Mouse (Mus musculus) myocyte (in vitro differentiated cells): ENCODE measurements around the gene Ift43. TPM values are rescaled to one million over a fixed set of nuclear protein-coding genes. Genes with fewer than 3 reads are reported as not detected.

Experiments used
- H3K27me3 ChIP-seq: one replicate; pipeline ENCODE4 v1.6.1; 2011; ENCODE audit not compliant: control insufficient read depth, insufficient read depth, insufficient read length
- H3K36me3 ChIP-seq: one replicate; pipeline ENCODE4 v1.6.1; 2011; ENCODE audit not compliant: control insufficient read depth, insufficient read depth
- H3K4me2 ChIP-seq: one replicate; pipeline ENCODE4 v1.6.1; 2011; ENCODE audit warnings: low read depth, control low read depth
- H3K4me3 ChIP-seq: one replicate; pipeline ENCODE4 v1.5.1; 2011; ENCODE audit warnings: mild to moderate bottlenecking, control low read depth, moderate library complexity
- H3K79me2 ChIP-seq: one replicate; pipeline ENCODE4 v1.6.1; 2011; ENCODE audit not compliant: control insufficient read depth, insufficient read depth
- H3ac ChIP-seq: one replicate; pipeline ENCODE4 v1.6.1; 2011; ENCODE audit not compliant: control insufficient read depth, insufficient read length
- CEBPB ChIP-seq: IDR thresholded peaks from 2 replicates; pipeline ENCODE4 v1.6.1; 2011; ENCODE audit warnings: mild to moderate bottlenecking, moderate library complexity; ENCODE audit not compliant: poor library complexity, insufficient read depth, severe bottlenecking
- E2F4 ChIP-seq: IDR thresholded peaks from one replicate; pipeline ENCODE4 v1.6.1; 2011; ENCODE audit warnings: mild to moderate bottlenecking, control low read depth, moderate library complexity; ENCODE audit not compliant: insufficient read depth
- MAX ChIP-seq: IDR thresholded peaks from one replicate; pipeline ENCODE4 v1.6.1; 2011; ENCODE audit warnings: low read depth, mild to moderate bottlenecking, control low read depth
- MYOD1 ChIP-seq, 3 experiments: IDR thresholded peaks; one replicate each; pipeline ENCODE4 v1.6.1; 2011; ENCODE audit warnings: control low read depth in 2 of 3, low read depth in 2 of 3, mild to moderate bottlenecking in 2 of 3, moderate library complexity in 1 of 3; ENCODE audit not compliant: insufficient read length in 2 of 3, control insufficient read depth in 1 of 3
- MYOG ChIP-seq, 3 experiments: IDR thresholded peaks; one replicate each; pipeline ENCODE4 v1.6.1; 2011; ENCODE audit warnings: control low read depth in 2 of 3, low read depth in 2 of 3, mild to moderate bottlenecking in 2 of 3; ENCODE audit not compliant: insufficient read length in 2 of 3, control insufficient read depth in 1 of 3, insufficient read depth in 1 of 3
- POLR2A ChIP-seq: IDR thresholded peaks from one replicate; pipeline ENCODE4 v1.6.1; 2011; ENCODE audit warnings: low read depth, mild to moderate bottlenecking, control low read depth, moderate library complexity; ENCODE audit not compliant: insufficient read length
- POLR2AphosphoS2 ChIP-seq: IDR thresholded peaks from one replicate; pipeline ENCODE4 v1.6.1; 2011; ENCODE audit warnings: low read depth, control low read depth; ENCODE audit not compliant: insufficient read length
- REST ChIP-seq: IDR thresholded peaks from one replicate; pipeline ENCODE4 v1.6.1; 2011; ENCODE audit warnings: mild to moderate bottlenecking, control low read depth, moderate library complexity; ENCODE audit not compliant: insufficient read depth, insufficient read length
- SRF ChIP-seq: IDR thresholded peaks from one replicate; pipeline ENCODE4 v1.6.1; 2011; ENCODE audit warnings: low read depth; ENCODE audit not compliant: control insufficient read depth, insufficient read length
- TCF12 ChIP-seq: IDR thresholded peaks from one replicate; pipeline ENCODE4 v1.6.1; 2011; ENCODE audit warnings: mild to moderate bottlenecking, control low read depth; ENCODE audit not compliant: poor library complexity, insufficient read depth, severe bottlenecking
- TCF3 ChIP-seq: IDR thresholded peaks from one replicate; pipeline ENCODE4 v1.6.1; 2011; ENCODE audit warnings: low read depth, control low read depth; ENCODE audit not compliant: insufficient read length
- USF1 ChIP-seq: IDR thresholded peaks from one replicate; pipeline ENCODE4 v1.6.1; 2011; ENCODE audit warnings: low read depth, mild to moderate bottlenecking, control low read depth, moderate library complexity
- polyA plus RNA-seq: library from polyadenylated mRNA; unstranded; fragments of >200 nt; fragmentation: generic; extraction: Trizol; gene quantifications from one replicate; pipeline ENCODE4 v1.2.1, GENCODE M21; 2012; ENCODE audit warnings: missing spikeins

Gene Ift43
- polyA plus RNA-seq, 1 experiment, result 93.4 TPM

GRCm38 (mm10) chr12:86174369-86174768, 92.0 kb downstream of the Ift43 start:
- TF ChIP-seq MAX (no peak), MYOG (IDR thresholded peaks at IDR 0.05; ENCODE audit: control insufficient read depth in 1 of 3, insufficient read depth in 1 of 3, insufficient read length in 2 of 3, low read depth in 2 of 3) (no peak), USF1 (no peak), SRF (no peak), TCF12 (no peak), E2F4 (no peak), TCF3 (no peak), MYOD1 (IDR thresholded peaks at IDR 0.05; ENCODE audit: control insufficient read depth in 1 of 3, insufficient read length in 2 of 3, low read depth in 2 of 3) (no peak), CEBPB (no peak), POLR2A (no peak)
- H3ac ChIP-seq, result no peak overlapping the region
- H3K4me2 ChIP-seq, result no peak overlapping the region
- H3K4me3 ChIP-seq, result no peak overlapping the region
- no peaks in the 10 kb centered on the region for H3K79me2 ChIP-seq
- no peaks in the 10 kb centered on the region for H3K36me3 ChIP-seq
- H3K27me3 ChIP-seq, result peaks cover 36% of the 10 kb centered on the region

- H3ac ChIP-seq, result no peak overlapping the region
- TF ChIP-seq POLR2A (no peak), MYOG (IDR thresholded peaks at IDR 0.05; ENCODE audit: control insufficient read depth in 1 of 3, insufficient read depth in 1 of 3, insufficient read length in 2 of 3, low read depth in 2 of 3) (no peak), SRF (no peak), MAX (no peak), TCF3 (no peak), TCF12 (no peak), POLR2AphosphoS2 (no peak), USF1 (no peak), CEBPB (no peak), E2F4 (no peak), MYOD1 (IDR thresholded peaks at IDR 0.05; ENCODE audit: control insufficient read depth in 1 of 3, insufficient read length in 2 of 3, low read depth in 2 of 3) (no peak), REST (no peak)
- H3K4me2 ChIP-seq, result no peak overlapping the region
- peaks cover 35% of the 10 kb centered on the region for H3K27me3 ChIP-seq
- H3K4me3 ChIP-seq, result no peak overlapping the region
- H3K36me3 ChIP-seq, result no peaks in the 10 kb centered on the region
- H3K79me2 ChIP-seq, result no peaks in the 10 kb centered on the region
These were observed 93.2 kb downstream of the Ift43 start for GRCm38 (mm10) chr12:86175476-86175942.

- no peak for TF ChIP-seq CEBPB
- TF ChIP-seq SRF, result no peak
- Histone ChIP-seq H3ac (no peak overlapping the region), H3K4me2 (no peak overlapping the region), H3K27me3 (peaks cover 33% of the 10 kb centered on the region), H3K79me2 (no peaks in the 10 kb centered on the region), H3K4me3 (no peak overlapping the region), H3K36me3 (no peaks in the 10 kb centered on the region)
These were observed 94.5 kb downstream of the Ift43 start for GRCm38 (mm10) chr12:86176675-86177339.

GRCm38 (mm10) chr12:86179266-86179665, 96.9 kb downstream of the Ift43 start:
- TF ChIP-seq CEBPB (no peak), TCF12 (no peak), MAX (no peak), E2F4 (no peak), MYOG (IDR thresholded peaks at IDR 0.05; ENCODE audit: control insufficient read depth in 1 of 3, insufficient read depth in 1 of 3, insufficient read length in 2 of 3, low read depth in 2 of 3) (no peak), POLR2A (no peak), SRF (no peak), TCF3 (no peak), MYOD1 (IDR thresholded peaks at IDR 0.05; ENCODE audit: control insufficient read depth in 1 of 3, insufficient read length in 2 of 3, low read depth in 2 of 3) (no peak), REST (no peak), POLR2AphosphoS2 (no peak), USF1 (no peak)
- peaks cover 31% of the 10 kb centered on the region for H3K27me3 ChIP-seq
- no peaks in the 10 kb centered on the region for H3K79me2 ChIP-seq
- H3K4me3 ChIP-seq, result no peak overlapping the region
- H3ac ChIP-seq, result no peak overlapping the region
- no peak overlapping the region for H3K4me2 ChIP-seq
- no peaks in the 10 kb centered on the region for H3K36me3 ChIP-seq

GRCm38 (mm10) chr12:86181320-86181751, 99.0 kb downstream of the Ift43 start:
- TF ChIP-seq MAX (no peak), MYOD1 (IDR thresholded peaks at IDR 0.05; ENCODE audit: control insufficient read depth in 1 of 3, insufficient read length in 2 of 3, low read depth in 2 of 3) (no peak), USF1 (no peak), CEBPB (no peak), REST (no peak), E2F4 (no peak), SRF (no peak), MYOG (IDR thresholded peaks at IDR 0.05; ENCODE audit: control insufficient read depth in 1 of 3, insufficient read depth in 1 of 3, insufficient read length in 2 of 3, low read depth in 2 of 3) (no peak), POLR2A (no peak), POLR2AphosphoS2 (no peak), TCF3 (no peak)
- no peak overlapping the region for H3ac ChIP-seq
- peaks cover 15% of the 10 kb centered on the region for H3K27me3 ChIP-seq
- H3K4me2 ChIP-seq, result no peak overlapping the region
- no peak overlapping the region for H3K4me3 ChIP-seq
- no peaks in the 10 kb centered on the region for H3K36me3 ChIP-seq
- H3K79me2 ChIP-seq, result no peaks in the 10 kb centered on the region
